Mouse (Mus musculus) left cerebral cortex, adult 18-20 months (tissue): ENCODE measurements around the gene Slc23a2. TPM values are rescaled to one million over a fixed set of nuclear protein-coding genes. Genes with fewer than 3 reads are reported as not detected.

ENCODE experiments used
- DNase-seq, 2 experiments: peaks; one replicate each; pipeline ENCODE4 v3.0.0; 2021 to 2022; ENCODE audit warnings: low spot score in 2 of 2, mixed read lengths in 1 of 2
- total RNA-seq, 2 experiments: library from RNA; stranded (reverse); gene quantifications; 2 replicates each; pipeline ENCODE4 v1.2.3; 2021

Gene Slc23a2
- total RNA-seq, 2 experiments from 2014 or later: 137 to 143 TPM

DNA sequence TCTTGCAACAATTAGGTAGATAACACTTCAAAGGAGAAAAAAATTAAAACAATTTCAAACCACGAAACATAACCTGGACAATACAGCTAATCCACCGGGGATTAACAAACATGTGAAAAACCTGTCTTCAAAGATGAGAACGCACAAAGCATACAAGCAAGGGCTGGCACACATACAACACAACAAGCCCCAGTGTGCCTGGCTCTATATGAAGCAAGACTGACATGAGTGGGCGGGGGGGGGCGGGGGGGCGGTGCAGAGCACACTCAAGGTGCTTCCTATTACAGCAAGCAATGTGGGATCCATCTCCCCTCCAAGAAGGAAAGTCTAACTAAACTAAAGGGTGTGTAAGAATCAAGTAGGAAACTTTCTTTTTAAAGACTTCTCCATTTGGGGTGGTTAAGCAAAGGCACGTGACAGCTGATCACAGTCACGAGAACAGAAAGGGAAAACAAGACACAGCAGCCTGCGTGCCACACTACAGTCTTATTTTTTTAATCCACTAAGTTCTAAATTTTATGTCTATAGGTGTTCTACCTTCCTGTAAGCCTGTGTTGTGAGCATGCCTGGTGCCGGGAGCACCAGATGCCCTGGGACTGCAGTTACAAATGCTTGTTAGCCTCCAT is 42.3 kb downstream of the Slc23a2 start:
- DNase-seq: no peak

DNA sequence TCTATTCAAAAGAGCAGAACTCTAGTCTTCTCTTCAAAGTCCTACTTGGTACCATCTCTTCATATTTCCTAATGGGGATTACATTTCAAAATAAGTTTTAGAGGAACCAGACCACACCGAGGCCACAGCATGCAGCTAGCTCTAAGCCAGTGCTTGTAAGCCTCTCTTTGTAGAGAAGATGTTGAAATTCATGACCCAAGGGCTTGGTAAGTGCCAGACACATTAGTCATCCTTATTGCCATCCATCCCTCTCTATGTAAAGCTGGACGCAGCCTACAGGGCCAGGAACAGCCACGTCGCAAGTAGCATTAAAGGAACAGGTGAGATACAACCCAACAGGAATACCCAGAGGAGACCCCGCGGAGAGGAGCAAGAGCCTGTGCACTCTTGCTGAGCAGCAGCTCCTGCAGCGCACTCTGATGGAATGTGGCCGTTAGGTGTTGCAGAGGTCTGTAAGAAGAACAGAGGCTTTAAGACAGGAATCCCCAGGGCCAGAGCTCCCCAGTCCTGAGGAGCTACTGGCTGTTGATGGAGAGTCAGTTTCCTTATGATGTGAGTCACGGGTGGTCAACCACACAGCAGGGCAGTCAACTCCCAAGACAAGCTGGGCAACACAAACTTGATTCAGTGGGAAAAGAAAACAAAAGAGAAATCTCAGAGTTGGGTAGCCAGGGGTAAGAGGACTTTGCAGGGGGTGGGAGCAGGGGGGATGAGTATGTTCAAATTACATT is 45.8 kb downstream of the Slc23a2 start:
- no peak for DNase-seq

GRCm38 (mm10) chr2:132098365-132098764 is 46.5 kb downstream of the Slc23a2 start:
- no peak for DNase-seq

- DNase-seq: no peak
Measured at GRCm38 (mm10) chr2:132096582-132096981, 48.3 kb downstream of the Slc23a2 start.

DNA sequence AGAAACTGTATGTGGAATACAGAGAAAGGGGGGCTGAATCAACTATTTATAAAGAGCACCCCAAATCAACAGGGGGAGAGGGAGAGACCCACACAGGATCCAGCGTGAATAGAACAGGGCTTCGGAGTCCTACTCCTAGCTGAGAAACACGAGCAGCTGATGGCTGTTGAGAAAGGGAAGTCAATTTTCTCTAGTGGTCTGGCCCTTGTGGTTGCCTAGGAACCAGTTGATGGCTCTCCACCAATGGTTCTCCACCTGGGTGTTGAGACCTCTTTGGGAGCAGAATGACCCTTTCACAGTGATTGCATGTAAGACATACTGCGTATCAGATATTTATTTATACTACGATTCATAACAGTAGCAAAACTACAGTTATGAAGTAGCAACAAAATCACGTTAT is 49.1 kb downstream of the Slc23a2 start:
- no peak for DNase-seq

GRCm38 (mm10) chr2:132094441-132095230 is 50.3 kb downstream of the Slc23a2 start:
- no peak for DNase-seq

GRCm38 (mm10) chr2:132093739-132094138 is 51.2 kb downstream of the Slc23a2 start:
- DNase-seq: no peak

GRCm38 (mm10) chr2:132093298-132093697 is 51.6 kb downstream of the Slc23a2 start:
- DNase-seq: no peak

DNA sequence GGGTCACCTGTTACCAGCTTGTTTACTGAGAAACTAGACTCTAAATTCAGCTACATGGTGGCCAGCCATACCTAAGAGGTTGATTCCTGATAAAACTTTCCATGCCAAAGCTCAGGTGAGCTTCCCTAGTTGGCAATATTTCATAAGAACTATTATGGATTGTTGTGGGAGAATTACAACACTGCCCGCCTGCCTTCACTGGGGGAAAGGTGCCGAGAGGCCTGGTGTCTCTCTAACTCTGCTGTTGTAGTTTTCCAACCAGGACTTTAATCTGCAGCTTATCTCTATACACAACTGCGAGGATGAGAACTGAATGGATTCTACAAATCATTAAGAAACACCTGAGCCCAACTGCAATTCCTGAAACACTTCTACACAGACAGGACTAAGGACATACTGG is 52.2 kb downstream of the Slc23a2 start:
- no peak for DNase-seq

DNA sequence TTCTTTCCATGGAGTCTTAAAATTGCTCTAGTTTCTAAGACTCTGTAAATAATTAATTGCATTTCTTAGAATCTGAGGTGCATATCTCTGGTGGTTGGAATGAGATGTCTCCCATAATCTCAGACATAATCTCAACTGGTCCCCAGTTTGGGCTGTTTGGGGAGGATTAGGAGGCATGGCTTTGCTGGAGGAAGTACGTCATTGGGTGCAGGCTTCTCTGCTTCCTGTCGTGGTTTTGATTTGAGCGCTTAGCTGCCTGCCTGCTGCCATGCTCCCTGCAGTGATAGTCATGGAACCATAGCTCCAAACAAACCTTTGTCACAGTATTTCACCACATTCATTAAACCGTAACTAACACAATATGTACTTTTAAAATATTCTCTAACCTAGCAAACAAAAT is 53.2 kb downstream of the Slc23a2 start:
- no peak for DNase-seq

DNA sequence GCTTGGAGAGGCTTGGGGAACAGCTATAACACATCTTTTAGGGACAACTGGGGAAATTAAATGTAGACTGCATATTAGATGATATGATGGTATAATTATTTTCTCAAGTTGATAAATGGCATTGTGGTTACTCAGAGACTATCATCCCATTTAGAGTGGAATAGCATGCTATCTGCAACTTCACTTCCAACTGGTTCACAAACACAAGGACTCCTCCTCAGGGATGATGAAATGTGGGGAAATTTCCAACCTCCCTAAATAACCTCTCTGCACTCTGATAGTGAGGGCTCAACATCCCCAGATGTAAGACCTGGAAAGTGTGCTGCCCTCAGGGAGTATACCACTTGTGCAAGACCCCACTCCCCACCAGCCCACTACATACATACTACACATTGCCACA is 60.1 kb downstream of the Slc23a2 start:
- DNase-seq: no peak

DNA sequence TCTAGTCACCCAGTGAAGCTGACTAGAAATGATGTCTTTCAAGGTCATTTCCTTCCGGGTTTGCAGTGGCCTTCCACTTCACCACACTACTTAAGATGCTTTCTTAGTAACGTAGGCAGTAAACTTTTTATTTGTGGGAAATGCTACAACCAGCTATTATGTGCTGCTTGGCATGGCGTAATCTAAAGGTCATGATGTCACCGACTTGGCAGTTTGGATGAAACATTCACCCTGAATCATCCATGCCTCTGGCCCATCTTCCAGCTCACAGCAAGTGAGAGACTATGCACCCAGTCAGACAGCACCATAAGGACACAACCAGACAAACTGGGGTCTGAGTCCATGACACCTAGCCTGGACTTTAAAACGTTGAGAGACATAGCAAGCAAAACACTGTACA is 60.5 kb downstream of the Slc23a2 start:
- no peak for DNase-seq

DNA sequence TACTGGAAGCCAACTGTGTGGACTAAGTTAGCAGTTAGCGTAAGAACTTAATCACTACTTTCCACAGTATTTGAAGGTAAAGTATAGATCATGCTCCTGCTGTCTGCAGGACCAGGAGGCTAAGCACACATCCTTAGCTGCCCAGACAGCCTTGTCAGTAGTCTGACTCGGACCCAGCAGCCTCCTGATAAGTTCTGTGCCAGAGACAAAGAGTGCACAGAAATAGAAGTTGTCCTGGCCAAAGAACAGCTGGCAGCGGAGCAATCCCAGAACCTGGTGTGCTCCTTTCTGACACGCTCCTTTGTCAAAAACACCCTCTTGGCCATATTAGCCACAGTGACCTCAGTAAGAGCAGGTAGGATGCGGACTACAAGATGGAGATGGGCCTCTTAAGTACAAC is 65.8 kb downstream of the Slc23a2 start:
- no peak for DNase-seq

DNA sequence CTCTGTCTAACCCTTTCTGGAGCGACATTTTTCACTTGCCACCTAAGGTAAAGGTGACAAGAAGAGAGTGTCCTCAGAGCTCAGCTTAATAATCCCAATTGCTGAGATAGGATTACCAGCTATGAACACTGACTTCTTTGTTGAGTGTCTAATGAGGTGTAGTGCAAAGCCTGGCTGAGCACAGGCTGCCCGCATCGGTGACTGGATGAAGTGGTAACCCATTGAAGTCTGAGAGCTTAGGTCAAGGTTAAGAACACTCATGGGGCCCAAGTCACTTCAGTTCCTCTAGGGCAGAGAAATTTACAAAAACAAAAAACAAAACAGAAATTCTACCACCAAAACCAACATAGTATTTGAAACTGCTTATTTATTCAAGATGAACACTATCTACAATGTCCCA is 71.9 kb downstream of the Slc23a2 start:
- DNase-seq: no peak

- no peak for DNase-seq
Measured at GRCm38 (mm10) chr2:132069985-132070735, 74.7 kb downstream of the Slc23a2 start.

GRCm38 (mm10) chr2:132064185-132064831 is 80.6 kb downstream of the Slc23a2 start:
- DNase-seq: no peak

DNA sequence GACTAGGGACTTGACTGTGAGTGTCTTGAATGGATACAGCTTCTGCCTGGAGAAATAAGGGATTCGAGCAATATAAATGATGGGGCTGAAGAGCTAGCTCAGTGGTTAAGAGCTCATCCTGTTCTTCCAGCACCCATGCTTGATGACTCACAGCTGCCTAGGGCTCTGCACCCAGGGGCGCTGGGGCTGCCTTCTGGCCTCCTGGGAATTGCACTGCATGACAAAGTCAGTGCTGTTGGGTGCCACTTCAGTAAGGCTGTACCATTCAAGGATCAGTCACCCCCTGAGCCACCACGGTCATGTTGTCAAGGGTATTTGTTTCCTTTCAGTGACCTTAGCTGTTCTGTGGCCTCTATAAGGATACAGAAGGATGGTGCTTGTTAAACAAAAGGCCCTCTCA is 81.1 kb downstream of the Slc23a2 start:
- no peak for DNase-seq

GRCm38 (mm10) chr2:132061884-132062283 is 83.0 kb downstream of the Slc23a2 start:
- no peak for DNase-seq

DNA sequence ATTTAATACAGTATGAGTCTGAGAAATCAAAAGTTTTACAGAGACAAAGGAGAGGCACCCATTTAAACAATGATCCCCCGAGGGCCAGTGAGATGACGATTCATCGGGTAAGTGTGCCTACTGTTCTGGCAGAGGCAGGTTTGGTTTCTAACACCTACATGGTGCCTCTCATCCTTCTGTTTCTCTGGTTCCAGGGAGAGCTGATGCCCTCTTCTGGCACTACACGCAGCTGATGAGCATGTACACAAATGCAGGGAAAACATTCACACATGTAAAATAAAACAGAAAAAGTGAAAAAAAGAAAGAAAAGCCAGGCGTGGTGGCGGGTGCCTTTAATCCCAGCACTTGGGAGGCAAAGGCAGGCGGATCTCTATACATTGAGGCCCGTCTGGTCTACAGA is 85.0 kb downstream of the Slc23a2 start:
- peak in 1 of 2 experiments; percentile 38 for DNase-seq

- no peak for DNase-seq
Measured at GRCm38 (mm10) chr2:132055349-132055753, 89.6 kb downstream of the Slc23a2 start.

DNA sequence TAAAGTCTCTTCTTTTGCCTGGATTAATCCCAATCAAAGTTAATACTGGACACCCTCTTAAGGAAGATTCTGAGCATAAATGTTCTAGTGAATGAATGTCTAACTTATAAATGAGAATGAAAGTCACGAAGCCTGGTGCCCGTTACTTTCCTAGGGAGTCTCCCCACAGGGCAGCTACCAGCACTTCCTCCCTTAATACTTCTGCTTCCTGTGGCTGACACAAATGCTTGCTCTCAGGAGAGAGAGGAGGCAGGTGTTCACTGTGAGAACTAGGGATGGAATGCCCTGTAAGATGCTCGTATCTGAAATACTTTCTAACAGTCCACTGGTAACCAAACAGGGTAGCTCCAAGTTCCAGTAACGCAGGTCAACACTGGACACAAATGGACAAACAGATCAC is 91.1 kb downstream of the Slc23a2 start:
- DNase-seq: no peak
